Mouse (Mus musculus): ENCODE data around the gene Selenoi. TPM values are rescaled to one million over a fixed set of nuclear protein-coding genes. Genes with fewer than 3 reads are reported as not detected.

The Selenoi gene
- total RNA-seq, 4 experiments from 2014 or later, result 14.0 to 18.9 (median 16.1) TPM

Other genes starting within 250 kb of the Selenoi start
- 1 to 10 TPM in 1 of 4 experiments, not detected in 3; 1.5 TPM for gene Il6, start 219.5 kb upstream of the Selenoi start, total RNA-seq (2022)
- gene Tyms, start 159.0 kb upstream of the Selenoi start, total RNA-seq (2022), result 1 to 10 TPM; 2.8 to 3.8 (median 3.3) TPM
- gene Garem2, start 127.4 kb upstream of the Selenoi start, total RNA-seq (2022), result under 1 TPM in 2 of 4 experiments, not detected in 2; 0.08 to 0.19 TPM
- gene 3110082J24Rik, start 126.5 kb upstream of the Selenoi start, total RNA-seq (2022), result not detected
- gene Hadha, start 77.4 kb upstream of the Selenoi start, total RNA-seq (2022), result 1,000 to 10,000 TPM; 1,298 to 1,376 (median 1,346) TPM
- gene Hadhb, start 77.3 kb upstream of the Selenoi start, total RNA-seq (2022), result 1,000 to 10,000 TPM; 2,312 to 2,801 (median 2,464) TPM
- under 1 TPM in 1 of 4 experiments, not detected in 3; 0.57 TPM for gene Adgrf3, start 26.9 kb upstream of the Selenoi start, total RNA-seq (2022)
- not detected for gene Drc1, start 48.8 kb downstream of the Selenoi start, total RNA-seq (2022)
- under 1 TPM in 1 of 4 experiments, not detected in 3; 0.03 TPM for gene Otof, start 229.4 kb downstream of the Selenoi start, total RNA-seq (2022)
- not detected for gene 1700001C02Rik, start 233.5 kb downstream of the Selenoi start, total RNA-seq (2022)